Mouse (Mus musculus): Measurements from ENCODE around the gene Nav1. TPM values are rescaled to one million over a fixed set of nuclear protein-coding genes. Genes with fewer than 3 reads are reported as not detected.
A peak's percentile ranks its signal among the peaks of the same experiment; 100 is the strongest.

Gene Nav1
- total RNA-seq, 2 experiments from 2014 or later, result 60.3 to 71.2 TPM

DNA sequence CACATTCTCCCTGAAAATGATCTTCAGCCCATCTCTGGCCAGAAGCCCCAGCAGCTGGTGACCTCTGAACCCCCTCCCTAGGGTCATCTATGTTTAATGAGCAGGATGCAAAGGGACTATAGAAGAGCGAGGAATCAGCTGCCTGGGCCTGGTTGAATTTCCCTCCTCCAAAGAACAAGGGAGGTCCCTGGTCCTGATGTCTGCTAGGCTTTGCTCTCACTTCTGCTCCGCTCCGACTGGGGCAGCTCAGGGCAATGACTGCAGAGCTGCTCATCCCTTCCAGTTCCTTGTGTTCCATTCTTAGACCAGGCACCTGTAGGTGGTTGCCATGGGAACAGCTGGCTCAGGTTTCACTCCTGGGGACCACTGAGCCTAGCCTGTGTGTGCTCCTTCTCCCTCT lies 56.2 kb downstream of the Nav1 start:
- DNase-seq (ENCODE audit: low spot score in 2 of 2), result no peak
- Histone ChIP-seq H3K27ac (no peak overlapping the region), H3K4me3 (no peak overlapping the region)
- no peak for TF ChIP-seq CTCF (conservative IDR thresholded peaks at IDR 0.05)

GRCm38 (mm10) chr1:135548750-135549149 lies 58.3 kb downstream of the Nav1 start:
- peak in 1 of 2 experiments; percentile 52 for DNase-seq (ENCODE audit: low spot score in 2 of 2)
- peak; percentile 52 for TF ChIP-seq CTCF (conservative IDR thresholded peaks at IDR 0.05)
- Histone ChIP-seq H3K27ac (peak overlapping the region; percentile 76), H3K4me3 (no peak overlapping the region)

DNA sequence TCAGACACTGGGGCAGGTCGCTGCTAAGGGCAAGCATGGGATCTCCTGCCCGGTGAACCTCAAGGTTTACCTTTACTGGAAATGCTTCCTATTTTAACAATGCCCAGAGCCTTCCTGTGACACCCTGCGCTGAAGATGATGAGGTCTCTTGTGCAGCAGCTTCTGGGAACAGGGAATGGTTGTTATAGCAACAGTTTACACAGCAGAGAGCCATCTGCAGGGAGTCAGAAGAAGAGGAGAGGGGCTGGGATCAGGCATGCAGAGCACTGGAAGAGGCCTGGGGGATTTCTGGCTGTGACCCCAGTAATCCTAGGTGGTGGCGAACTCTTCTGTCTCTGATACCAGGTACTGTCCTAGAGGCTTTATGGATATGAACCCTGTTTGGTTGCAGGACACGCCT lies 61.0 kb downstream of the Nav1 start:
- TF ChIP-seq CTCF (conservative IDR thresholded peaks at IDR 0.05), result no peak
- peak overlapping the region; percentile 90 for H3K27ac ChIP-seq

DNA sequence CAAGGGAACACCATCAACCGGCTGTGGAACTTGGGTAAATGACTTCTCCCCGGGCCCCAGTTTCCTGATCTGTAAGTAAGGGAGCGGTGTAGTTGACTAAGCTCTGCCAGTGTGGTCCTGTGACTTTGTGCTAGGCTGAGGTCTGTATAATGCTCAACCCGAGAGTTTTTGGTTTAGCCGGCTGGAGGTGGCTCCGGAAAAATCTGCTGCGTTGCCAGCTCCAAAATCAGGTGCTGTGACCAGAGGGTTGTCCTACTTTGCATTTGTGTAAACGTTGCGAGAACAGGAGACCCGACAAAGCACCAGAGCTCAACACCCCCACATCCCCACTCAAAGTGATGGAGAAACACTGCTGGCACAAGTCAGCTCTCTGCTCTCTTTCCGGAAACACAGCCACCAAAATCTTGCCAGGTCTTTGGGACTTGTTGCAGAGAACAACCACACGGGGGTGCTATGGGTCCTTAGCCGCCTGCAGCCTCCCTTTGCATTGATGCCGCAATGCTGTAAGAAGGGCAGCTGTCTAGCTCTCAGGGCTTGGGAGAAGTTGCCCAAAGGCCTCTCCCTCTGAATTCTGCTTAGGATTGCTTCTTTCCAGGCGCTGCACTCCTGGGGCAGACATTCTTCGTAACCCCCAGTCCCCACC lies 62.5 kb downstream of the Nav1 start:
- Histone ChIP-seq H3K4me3 (no peak overlapping the region), H3K27ac (peak overlapping the region; percentile 90)
- TF ChIP-seq CTCF (conservative IDR thresholded peaks at IDR 0.05), result peak; percentile 91
- DNase-seq (ENCODE audit: low spot score in 2 of 2), result peak; percentile 87

More for the DNA sequence above, 61.0 kb downstream of the Nav1 start:
- no peak overlapping the region for H3K4me3 ChIP-seq
- no peak for DNase-seq (ENCODE audit: low spot score in 2 of 2)

GRCm38 (mm10) chr1:135542841-135543810 lies 64.0 kb downstream of the Nav1 start:
- TF ChIP-seq CTCF (conservative IDR thresholded peaks at IDR 0.05), result no peak
- DNase-seq (ENCODE audit: low spot score in 2 of 2), result no peak
- Histone ChIP-seq H3K27ac (peak overlapping the region; percentile 39), H3K4me3 (no peak overlapping the region)

- Histone ChIP-seq H3K4me3 (no peak overlapping the region), H3K27ac (no peak overlapping the region)
- no peak for TF ChIP-seq CTCF (conservative IDR thresholded peaks at IDR 0.05)
- no peak for DNase-seq (ENCODE audit: low spot score in 2 of 2)
These were observed 65.0 kb downstream of the Nav1 start for GRCm38 (mm10) chr1:135542080-135542479.

DNA sequence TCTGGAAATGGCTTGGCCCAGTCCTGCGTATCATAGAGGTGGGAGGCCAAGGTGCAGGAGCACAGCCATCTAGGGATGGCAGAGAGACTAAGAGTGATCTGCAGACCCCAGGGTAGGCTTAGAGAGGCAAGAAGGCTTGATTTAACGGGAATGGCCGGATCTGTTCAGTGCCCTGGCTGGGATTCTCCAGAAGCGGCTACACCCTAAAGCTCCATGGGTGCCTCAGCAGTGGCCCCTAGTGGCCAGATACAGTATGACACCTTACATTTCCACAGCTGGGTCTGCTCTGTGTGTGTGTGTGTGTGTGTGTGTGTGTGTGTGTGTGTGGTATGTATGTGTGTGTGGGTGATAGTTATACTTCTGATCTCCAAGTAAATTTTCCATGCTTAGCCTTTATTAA lies 66.8 kb downstream of the Nav1 start:
- no peak overlapping the region for H3K4me3 ChIP-seq
- TF ChIP-seq CTCF (conservative IDR thresholded peaks at IDR 0.05), result peak; percentile 77
- no peak overlapping the region for H3K27ac ChIP-seq
- peak; percentile 78 to 92 for DNase-seq (ENCODE audit: low spot score in 2 of 2)

DNA sequence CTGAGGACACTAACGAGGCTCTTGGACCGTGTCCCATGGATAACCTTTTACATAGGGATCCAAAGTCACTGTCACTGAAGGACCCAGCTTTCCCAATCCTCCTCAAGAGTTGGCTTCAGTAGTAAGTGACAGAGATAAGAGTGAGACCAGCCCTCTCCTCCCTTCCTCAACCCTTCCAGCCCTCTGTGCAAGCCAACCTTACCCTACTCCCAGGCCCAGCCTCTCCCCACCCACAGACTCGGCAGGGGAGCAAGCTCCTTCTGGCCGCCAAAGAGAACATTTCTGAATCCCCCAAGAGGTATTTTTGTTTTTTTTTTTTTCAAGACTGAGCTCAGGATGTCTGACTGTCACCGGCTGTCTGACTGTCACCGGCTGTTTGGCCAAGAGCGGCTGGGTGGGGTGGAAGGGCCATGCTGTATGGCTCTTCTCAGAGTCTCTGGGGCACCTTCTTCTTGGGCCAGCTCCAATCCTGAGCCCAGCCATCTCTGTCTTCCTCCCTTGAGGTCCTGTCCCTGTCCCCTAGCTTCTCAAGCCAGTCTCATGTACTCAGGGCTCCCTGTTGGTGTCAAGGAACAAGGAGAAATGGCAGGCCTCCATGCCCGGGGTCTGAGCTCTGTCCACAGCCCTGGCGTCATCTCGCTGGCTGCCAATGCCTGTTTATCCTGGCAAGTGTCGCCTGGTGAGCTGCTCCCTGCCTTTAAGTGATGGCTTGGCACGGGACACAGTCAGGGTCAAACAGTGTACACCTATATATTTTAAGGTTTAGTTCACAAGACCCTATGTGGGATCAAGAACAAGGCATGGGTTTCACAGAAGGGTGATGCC lies 68.4 kb downstream of the Nav1 start:
- Histone ChIP-seq H3K27ac (no peak overlapping the region), H3K4me3 (no peak overlapping the region)
- no peak for TF ChIP-seq CTCF (conservative IDR thresholded peaks at IDR 0.05)
- DNase-seq (ENCODE audit: low spot score in 2 of 2), result no peak

- no peak for TF ChIP-seq CTCF (conservative IDR thresholded peaks at IDR 0.05)
- H3K27ac ChIP-seq, result no peak overlapping the region
- H3K4me3 ChIP-seq, result no peak overlapping the region
- no peak for DNase-seq (ENCODE audit: low spot score in 2 of 2)
These were observed 70.3 kb downstream of the Nav1 start for GRCm38 (mm10) chr1:135536822-135537221.

- DNase-seq (ENCODE audit: low spot score in 2 of 2), result no peak
- no peak overlapping the region for H3K27ac ChIP-seq
- TF ChIP-seq CTCF (conservative IDR thresholded peaks at IDR 0.05), result no peak
- H3K4me3 ChIP-seq, result no peak overlapping the region
These were observed 70.8 kb downstream of the Nav1 start for GRCm38 (mm10) chr1:135536326-135536725.

- DNase-seq (ENCODE audit: low spot score in 2 of 2), result no peak
- Histone ChIP-seq H3K27ac (0 out of 2 replicates have a peak overlapping the region, but pooled peaks have one; percentile 28), H3K4me3 (no peak overlapping the region)
- no peak for TF ChIP-seq CTCF (conservative IDR thresholded peaks at IDR 0.05)
These were observed 71.8 kb downstream of the Nav1 start for GRCm38 (mm10) chr1:135535256-135535655.

GRCm38 (mm10) chr1:135534782-135535181 lies 72.3 kb downstream of the Nav1 start:
- no peak for TF ChIP-seq CTCF (conservative IDR thresholded peaks at IDR 0.05)
- Histone ChIP-seq H3K4me3 (no peak overlapping the region), H3K27ac (no peak overlapping the region)
- no peak for DNase-seq (ENCODE audit: low spot score in 2 of 2)

DNA sequence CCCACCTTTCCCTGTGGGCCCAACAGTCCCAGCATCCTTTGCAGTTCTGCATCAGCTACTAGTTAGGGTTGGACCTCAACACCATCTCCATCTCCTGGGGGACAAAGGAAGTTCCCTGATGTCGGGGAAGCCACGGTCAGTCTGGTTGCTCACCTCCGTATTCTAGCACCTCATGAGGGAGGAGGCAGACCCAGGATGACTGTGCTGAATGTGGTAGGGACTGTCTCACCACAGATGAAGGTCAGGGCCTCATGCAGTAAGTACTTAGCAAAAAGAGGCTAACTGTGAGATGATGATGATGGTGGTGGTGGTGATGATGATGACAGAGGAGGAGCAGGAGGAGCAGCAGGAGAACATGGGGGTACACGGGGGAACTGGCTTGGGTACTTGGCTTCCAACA lies 73.0 kb downstream of the Nav1 start:
- no peak overlapping the region for H3K4me3 ChIP-seq
- no peak overlapping the region for H3K27ac ChIP-seq
- DNase-seq (ENCODE audit: low spot score in 2 of 2), result no peak
- no peak for TF ChIP-seq CTCF (conservative IDR thresholded peaks at IDR 0.05)

Data from layer of hippocampus, adult 2 months (tissue).